Mouse (Mus musculus) small intestine, adult 2 months (tissue): ENCODE results near the gene Pkp1. TPM values are rescaled to one million over a fixed set of nuclear protein-coding genes. Genes with fewer than 3 reads are reported as not detected.
A peak's percentile ranks its signal among the peaks of the same experiment; 100 is the strongest.

ENCODE experiments used
- H3K27ac ChIP-seq: fragments of 200-500 bp; 2 replicates; pipeline ENCODE4 v1.5.1; 2012; ENCODE audit warnings: low read depth, low read length, control low read depth, inconsistent platforms; ENCODE audit not compliant: insufficient read depth
- H3K27me3 ChIP-seq: fragments of 200-500 bp; 2 replicates; pipeline ENCODE4 v1.6.1; 2012; ENCODE audit warnings: mild to moderate bottlenecking, moderate library complexity, low read length, inconsistent platforms; ENCODE audit not compliant: control insufficient read depth, insufficient read depth
- H3K36me3 ChIP-seq: fragments of 200-500 bp; 2 replicates; pipeline ENCODE4 v1.6.1; 2012; ENCODE audit warnings: mild to moderate bottlenecking, low read length, control low read depth, inconsistent platforms; ENCODE audit not compliant: control insufficient read depth, insufficient read depth
- H3K4me1 ChIP-seq: fragments of 200-500 bp; 2 replicates; pipeline ENCODE4 v1.6.1; 2012; ENCODE audit warnings: low read length, inconsistent platforms, mixed read lengths; ENCODE audit not compliant: control insufficient read depth, insufficient read depth, insufficient read length
- H3K4me3 ChIP-seq: fragments of 200-500 bp; 2 replicates; pipeline ENCODE4 v1.5.1; 2012; ENCODE audit warnings: low read depth, mild to moderate bottlenecking, control low read depth, inconsistent platforms, low read length, moderate library complexity
- CTCF ChIP-seq: fragments of 200-500 bp; IDR thresholded peaks from 2 replicates; pipeline ENCODE4 v1.5.1; 2012; ENCODE audit warnings: low read depth, mild to moderate bottlenecking, control low read depth, inconsistent platforms, low read length, moderate library complexity, mixed read lengths; ENCODE audit not compliant: insufficient replicate concordance, insufficient read length; ENCODE audit errors: extremely low read depth
- POLR2A ChIP-seq: fragments of 200-500 bp; IDR thresholded peaks from 2 replicates; pipeline ENCODE4 v1.6.1; 2012; ENCODE audit warnings: low read depth, mild to moderate bottlenecking, control low read depth, inconsistent platforms, low read length, moderate library complexity
- WGBS: fragments of 180-500 bp; shearing (Covaris S2); methylation state at CpG from one replicate; pipeline ENCODE4 v1.1.7; 2018; 5-methylcytosine and 5-hydroxymethylcytosine counted together
- polyA plus RNA-seq: library from polyadenylated mRNA; depleted of rRNA; stranded (reverse); fragments of >200 nt; gene quantifications from 2 replicates; pipeline ENCODE4 v1.2.3, GENCODE M21; 2012

Pkp1 gene
- polyA plus RNA-seq, 1 experiment: 12.5 TPM

- 51% methylated on average over 19 of the region's 19 CpGs for WGBS
- H3K27ac ChIP-seq: no peak overlapping the region
- H3K4me3 ChIP-seq: no peak overlapping the region
- H3K4me1 ChIP-seq: no peaks in the 10 kb centered on the region
- H3K27me3 ChIP-seq: no peaks in the 10 kb centered on the region
- no peak for TF ChIP-seq POLR2A
- peak; percentile 96 for TF ChIP-seq CTCF
- no peaks in the 10 kb centered on the region for H3K36me3 ChIP-seq
Measured at GRCm38 (mm10) chr1:135865518-135866194, 53.4 kb downstream of the Pkp1 start.

GRCm38 (mm10) chr1:135864830-135865229 is 54.2 kb downstream of the Pkp1 start:
- H3K27me3 ChIP-seq: no peaks in the 10 kb centered on the region
- TF ChIP-seq CTCF (no peak), POLR2A (no peak)
- no peaks in the 10 kb centered on the region for H3K36me3 ChIP-seq
- no peak overlapping the region for H3K27ac ChIP-seq
- H3K4me3 ChIP-seq: no peak overlapping the region
- no peaks in the 10 kb centered on the region for H3K4me1 ChIP-seq
- 81% methylated on average over 6 of the region's 6 CpGs for WGBS

GRCm38 (mm10) chr1:135863786-135864335 is 55.1 kb downstream of the Pkp1 start:
- H3K27me3 ChIP-seq: no peaks in the 10 kb centered on the region
- WGBS: 60% methylated on average over 9 of the region's 9 CpGs
- TF ChIP-seq CTCF (no peak), POLR2A (no peak)
- no peak overlapping the region for H3K27ac ChIP-seq
- no peaks in the 10 kb centered on the region for H3K36me3 ChIP-seq
- H3K4me1 ChIP-seq: no peaks in the 10 kb centered on the region
- H3K4me3 ChIP-seq: no peak overlapping the region

- Histone ChIP-seq H3K36me3 (no peaks in the 10 kb centered on the region), H3K4me1 (no peaks in the 10 kb centered on the region), H3K27ac (no peak overlapping the region), H3K27me3 (no peaks in the 10 kb centered on the region), H3K4me3 (no peak overlapping the region)
- WGBS: 78% methylated on average over 5 of the region's 5 CpGs
- no peak for TF ChIP-seq POLR2A
- no peak for TF ChIP-seq CTCF
Measured at GRCm38 (mm10) chr1:135862561-135862960, 56.4 kb downstream of the Pkp1 start.

- H3K4me3 ChIP-seq: no peak overlapping the region
- no peak overlapping the region for H3K27ac ChIP-seq
- TF ChIP-seq CTCF: no peak
- no peak for TF ChIP-seq POLR2A
- H3K27me3 ChIP-seq: no peaks in the 10 kb centered on the region
- WGBS: 47% methylated on average over 9 of the region's 9 CpGs
- H3K36me3 ChIP-seq: no peaks in the 10 kb centered on the region
- no peaks in the 10 kb centered on the region; the same call in 1 of the 2 replicates for H3K4me1 ChIP-seq
Measured at GRCm38 (mm10) chr1:135861980-135862552, 56.9 kb downstream of the Pkp1 start.

GRCm38 (mm10) chr1:135861091-135861490 is 57.9 kb downstream of the Pkp1 start:
- 79% methylated on average over 5 of the region's 5 CpGs for WGBS
- no peak overlapping the region for H3K4me3 ChIP-seq
- H3K36me3 ChIP-seq: no peaks in the 10 kb centered on the region
- no peaks in the 10 kb centered on the region for H3K27me3 ChIP-seq
- H3K27ac ChIP-seq: no peak overlapping the region
- H3K4me1 ChIP-seq: no peaks in the 10 kb centered on the region; the same call in 1 of the 2 replicates
- TF ChIP-seq POLR2A (no peak), CTCF (no peak)

GRCm38 (mm10) chr1:135858533-135858932 is 60.5 kb downstream of the Pkp1 start:
- Histone ChIP-seq H3K4me3 (no peak overlapping the region), H3K36me3 (no peaks in the 10 kb centered on the region), H3K27ac (no peak overlapping the region), H3K4me1 (no peaks in the 10 kb centered on the region; the same call in 1 of the 2 replicates), H3K27me3 (no peaks in the 10 kb centered on the region)
- TF ChIP-seq CTCF (no peak), POLR2A (no peak)
- 75% methylated on average over 7 of the region's 7 CpGs for WGBS
